Mouse (Mus musculus) erythroblast, embryonic 14.5 days (primary cell): Measurements from ENCODE around the gene Oma1. TPM values are rescaled to one million over a fixed set of nuclear protein-coding genes. Genes with fewer than 3 reads are reported as not detected.
A peak's percentile ranks its signal among the peaks of the same experiment; 100 is the strongest.

ENCODE experiments used
- H3K27me3 ChIP-seq: 2 replicates; pipeline ENCODE4 v1.6.1; 2012; ENCODE audit warnings: inconsistent platforms; ENCODE audit not compliant: control insufficient read depth
- H3K36me3 ChIP-seq: 2 replicates; pipeline ENCODE4 v1.6.1; 2012; ENCODE audit warnings: mild to moderate bottlenecking, inconsistent platforms; ENCODE audit not compliant: control insufficient read depth
- H3K4me1 ChIP-seq: 2 replicates; pipeline ENCODE4 v1.6.1; 2012; ENCODE audit warnings: inconsistent platforms; ENCODE audit not compliant: control insufficient read depth
- H3K4me3 ChIP-seq: replicated peaks from 2 replicates; pipeline ENCODE3; 2012; ENCODE audit warnings: moderate library complexity, mild to moderate bottlenecking, inconsistent platforms
- H3K9me3 ChIP-seq: 2 replicates; pipeline ENCODE4 v1.6.1; 2012; ENCODE audit warnings: low read length, inconsistent platforms, mixed read lengths; ENCODE audit not compliant: control insufficient read depth
- GATA1 ChIP-seq: IDR thresholded peaks from 2 replicates; pipeline ENCODE4 v1.6.1; 2012; ENCODE audit warnings: low read length, inconsistent platforms, mixed read lengths
- TAL1 ChIP-seq: IDR thresholded peaks from 3 replicates; pipeline ENCODE4 v1.6.1; 2012; ENCODE audit warnings: low read length, inconsistent platforms, mixed read lengths
- polyA plus RNA-seq: library from polyadenylated mRNA; stranded (reverse); fragments of >175 nt; gene quantifications from 2 replicates; pipeline ENCODE4 v1.2.3, GENCODE M21; 2012

Oma1 gene
- polyA plus RNA-seq, result 0.03 and 0.04 TPM in 2 replicates

DNA sequence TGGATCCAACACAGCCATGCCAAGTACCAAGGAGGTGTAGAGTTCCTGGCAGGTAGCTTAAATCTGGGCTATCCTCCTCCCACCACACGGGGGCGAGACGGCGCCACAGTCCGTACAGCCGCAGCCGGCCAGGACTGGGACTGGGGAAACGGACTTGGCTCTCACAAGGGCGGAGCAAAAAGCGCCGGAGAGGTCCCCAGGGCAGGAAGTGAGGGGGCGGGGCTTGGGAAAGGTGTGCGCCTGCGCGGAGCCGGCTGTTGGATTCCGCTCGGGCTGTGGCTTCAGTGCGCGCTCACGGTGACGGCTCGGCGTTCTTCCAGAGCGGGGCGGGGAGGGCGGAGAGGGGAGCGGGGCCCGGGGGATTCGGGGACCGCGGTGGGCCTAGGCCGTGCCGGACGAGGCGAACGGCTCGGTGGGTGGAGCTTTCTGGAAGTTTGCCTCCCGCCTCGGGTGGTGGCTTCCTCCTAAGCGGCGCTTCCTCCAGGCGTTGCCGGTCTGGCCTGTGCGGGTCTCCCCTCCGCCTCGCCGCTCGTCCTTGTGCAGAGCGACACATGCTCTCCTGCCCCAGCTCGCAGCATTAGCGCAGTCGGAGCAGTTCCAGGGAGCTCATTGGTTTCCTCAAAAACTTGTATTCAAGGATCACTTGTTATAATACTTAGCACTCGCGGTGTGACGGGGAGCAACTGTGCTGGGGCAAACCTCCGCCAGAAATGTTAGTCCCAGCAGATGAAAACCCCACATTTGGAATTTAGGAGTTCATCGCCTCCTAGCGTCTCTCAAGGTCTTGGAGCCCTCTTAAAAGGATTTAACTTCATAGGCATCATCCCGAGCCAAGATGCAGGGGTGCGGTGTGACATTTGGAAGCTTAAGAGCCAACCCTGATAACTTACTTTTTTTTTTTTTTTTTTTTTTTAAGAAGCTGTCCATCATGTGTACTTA lies at the start of gene Oma1:
Gene Oma1 (plus strand): TSS at position 226 of the 939 bp plus-strand sequence.
- no peak for TF ChIP-seq GATA1
- Histone ChIP-seq H3K27me3 (no peaks in the 10 kb centered on the region), H3K4me1 (peaks cover 21% of the 10 kb centered on the region), H3K4me3 (peak within 1 kb of the TSS; percentile 90), H3K36me3 (no peaks in the 10 kb centered on the region), H3K9me3 (no peaks in the 10 kb centered on the region)

GRCm38 (mm10) chr4:103263812-103264396 lies 49.7 kb upstream of the Oma1 start:
- Histone ChIP-seq H3K27me3 (no peaks in the 10 kb centered on the region), H3K36me3 (no peaks in the 10 kb centered on the region), H3K4me3 (no peak overlapping the region), H3K9me3 (no peaks in the 10 kb centered on the region), H3K4me1 (no peaks in the 10 kb centered on the region; the same call in 1 of the 2 replicates)
- no peak for TF ChIP-seq GATA1
- no peak for TF ChIP-seq TAL1

DNA sequence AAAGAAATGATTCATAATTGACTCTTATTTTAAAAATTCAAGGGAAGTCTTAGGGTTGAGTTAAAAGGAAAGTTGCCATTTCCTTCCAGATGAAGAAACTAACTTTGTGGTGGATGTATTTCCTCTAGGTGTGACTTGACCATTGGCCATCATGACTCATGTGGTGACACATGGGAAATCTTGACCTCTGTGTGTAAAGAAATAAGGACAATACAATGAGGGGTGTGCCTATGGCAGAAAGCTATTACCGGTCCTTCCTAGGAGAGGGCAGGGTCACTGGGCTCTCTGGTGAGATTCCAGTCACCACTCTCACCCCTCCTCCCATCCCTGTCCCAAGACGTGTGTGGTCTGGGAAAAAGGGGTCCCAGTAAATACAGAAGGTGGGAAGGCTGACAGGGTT lies 48.4 kb upstream of the Oma1 start:
- Histone ChIP-seq H3K9me3 (no peaks in the 10 kb centered on the region), H3K4me1 (no peaks in the 10 kb centered on the region; the same call in 1 of the 2 replicates), H3K4me3 (no peak overlapping the region), H3K27me3 (no peaks in the 10 kb centered on the region), H3K36me3 (no peaks in the 10 kb centered on the region)
- no peak for TF ChIP-seq TAL1
- TF ChIP-seq GATA1, result no peak

DNA sequence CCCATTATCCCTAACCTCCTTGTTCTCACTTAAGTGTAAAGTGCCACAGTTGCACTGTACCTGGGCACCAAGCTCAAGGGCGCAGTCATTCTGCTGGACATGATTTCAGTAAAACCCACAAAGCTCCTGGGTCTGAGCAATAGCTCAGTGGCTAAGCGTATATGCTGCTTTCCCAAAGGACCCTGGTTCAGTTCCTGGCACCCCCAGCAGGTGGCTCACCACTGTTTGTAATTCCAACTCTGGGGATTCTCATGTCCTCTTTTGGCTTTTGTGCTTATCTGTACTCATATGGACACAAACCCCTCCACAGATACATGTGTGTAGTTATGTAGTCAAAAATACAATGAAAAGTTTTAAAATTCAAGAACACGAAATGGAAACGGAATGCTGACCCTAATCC lies 44.3 kb upstream of the Oma1 start:
- H3K4me3 ChIP-seq, result no peak overlapping the region
- no peaks in the 10 kb centered on the region for H3K36me3 ChIP-seq
- TF ChIP-seq GATA1 (no peak), TAL1 (no peak)
- no peaks in the 10 kb centered on the region for H3K27me3 ChIP-seq
- H3K4me1 ChIP-seq, result no peaks in the 10 kb centered on the region
- H3K9me3 ChIP-seq, result peaks cover 3% of the 10 kb centered on the region; the same call in 1 of the 2 replicates

DNA sequence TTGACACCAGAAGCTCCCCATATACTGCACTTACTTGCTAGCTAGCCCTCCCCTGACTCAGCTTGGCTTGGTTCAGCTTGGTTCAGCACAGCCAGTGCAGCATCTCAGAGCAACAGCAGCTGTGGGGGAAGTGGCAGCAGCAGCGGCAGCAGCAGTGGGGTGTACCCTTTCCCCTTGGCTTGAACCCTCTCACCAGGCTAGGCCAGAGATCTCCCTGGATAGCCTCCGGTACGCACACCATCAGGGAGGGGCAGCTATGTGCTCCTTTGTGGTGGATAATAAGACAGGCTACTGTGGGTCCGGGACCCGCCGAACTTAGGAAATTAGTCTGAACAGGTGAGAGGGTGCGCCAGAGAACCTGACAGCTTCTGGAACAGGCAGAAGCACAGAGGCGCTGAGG lies 40.6 kb upstream of the Oma1 start:
- Histone ChIP-seq H3K4me1 (no peaks in the 10 kb centered on the region), H3K27me3 (no peaks in the 10 kb centered on the region), H3K4me3 (no peak overlapping the region), H3K9me3 (peaks cover 3% of the 10 kb centered on the region; the same call in 1 of the 2 replicates), H3K36me3 (no peaks in the 10 kb centered on the region)
- no peak for TF ChIP-seq GATA1
- no peak for TF ChIP-seq TAL1

DNA sequence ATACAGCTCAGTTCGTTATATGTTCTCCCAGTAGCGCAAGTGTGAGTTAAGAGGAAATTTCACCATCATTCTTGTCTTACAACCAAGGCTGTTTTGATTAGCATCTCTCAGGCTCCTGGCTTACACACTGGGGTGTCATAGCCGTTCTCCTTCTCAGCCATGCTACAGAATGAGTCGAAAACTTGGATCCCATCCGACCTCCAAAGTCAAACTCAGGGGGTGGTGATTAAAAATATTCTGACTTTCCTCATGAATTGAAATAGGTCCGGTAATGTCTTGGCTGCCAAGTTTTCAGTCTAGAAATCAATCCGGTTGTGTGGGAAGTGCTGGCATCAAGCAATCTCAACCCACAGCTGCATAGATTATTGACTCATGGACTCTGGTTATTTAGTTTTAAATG lies 25.3 kb upstream of the Oma1 start:
- Histone ChIP-seq H3K4me3 (no peak overlapping the region), H3K36me3 (no peaks in the 10 kb centered on the region), H3K9me3 (no peaks in the 10 kb centered on the region), H3K27me3 (no peaks in the 10 kb centered on the region), H3K4me1 (no peaks in the 10 kb centered on the region)
- TF ChIP-seq GATA1 (no peak), TAL1 (no peak)

DNA sequence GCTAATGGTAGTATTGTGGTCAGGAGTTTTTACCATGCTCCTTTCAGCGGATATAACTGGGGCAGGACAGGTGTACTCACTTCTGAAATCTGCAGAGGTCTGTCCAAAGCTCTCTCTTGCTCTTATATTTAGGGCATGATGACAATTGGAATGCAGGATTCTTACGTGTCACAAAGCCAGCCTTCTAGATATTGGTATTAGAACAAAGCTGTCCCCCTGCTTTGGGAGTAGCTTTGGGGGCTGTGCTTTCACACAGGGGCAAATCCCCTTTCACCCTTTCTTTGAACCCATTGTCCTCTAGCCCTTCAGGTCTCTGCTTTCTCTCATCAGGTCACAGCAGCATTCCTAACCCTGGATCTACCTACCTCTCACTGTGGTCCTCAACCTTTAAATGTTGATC lies 22.8 kb upstream of the Oma1 start, which contains the start of gene 4921539E11Rik:
Gene 4921539E11Rik (minus strand): TSS at position 101 of the 400 bp plus-strand sequence.
- H3K9me3 ChIP-seq, result no peaks in the 10 kb centered on the region
- H3K27me3 ChIP-seq, result no peaks in the 10 kb centered on the region
- no peak within 1 kb of the TSS for H3K4me3 ChIP-seq
- no peak for TF ChIP-seq TAL1
- TF ChIP-seq GATA1, result no peak
- no peaks in the 10 kb centered on the region for H3K4me1 ChIP-seq
- H3K36me3 ChIP-seq, result no peaks in the 10 kb centered on the region

GRCm38 (mm10) chr4:103299342-103299741 lies 14.3 kb upstream of the Oma1 start:
- Histone ChIP-seq H3K4me1 (no peaks in the 10 kb centered on the region), H3K4me3 (no peak overlapping the region), H3K27me3 (no peaks in the 10 kb centered on the region), H3K36me3 (no peaks in the 10 kb centered on the region), H3K9me3 (no peaks in the 10 kb centered on the region)
- TF ChIP-seq GATA1 (no peak), TAL1 (no peak)

DNA sequence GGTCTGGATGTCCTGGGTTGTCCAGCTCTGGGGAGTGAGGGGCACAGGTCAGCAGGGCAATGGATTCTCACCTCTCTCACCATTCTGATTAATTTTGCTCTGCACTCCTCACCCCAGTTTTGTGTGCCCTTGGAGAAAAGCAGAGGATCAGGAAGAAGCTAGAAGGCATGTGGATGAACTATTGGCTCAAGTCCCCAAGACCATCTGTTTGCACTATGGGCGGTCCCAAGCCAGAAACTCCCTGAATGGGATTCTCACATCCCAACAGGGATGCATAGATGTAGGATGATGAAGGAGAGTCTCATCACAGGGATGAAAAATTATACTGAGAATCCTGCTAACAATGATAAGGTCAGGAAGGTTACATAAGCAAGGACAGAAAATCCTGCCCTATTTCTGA lies 9.8 kb upstream of the Oma1 start:
- TF ChIP-seq GATA1 (no peak), TAL1 (no peak)

More for the DNA sequence above, 9.8 kb upstream of the Oma1 start:
- H3K36me3 ChIP-seq, result no peaks in the 10 kb centered on the region
- H3K4me3 ChIP-seq, result no peak overlapping the region
- no peaks in the 10 kb centered on the region for H3K4me1 ChIP-seq
- H3K9me3 ChIP-seq, result no peaks in the 10 kb centered on the region
- no peaks in the 10 kb centered on the region for H3K27me3 ChIP-seq
